In the genomic region with DNA sequence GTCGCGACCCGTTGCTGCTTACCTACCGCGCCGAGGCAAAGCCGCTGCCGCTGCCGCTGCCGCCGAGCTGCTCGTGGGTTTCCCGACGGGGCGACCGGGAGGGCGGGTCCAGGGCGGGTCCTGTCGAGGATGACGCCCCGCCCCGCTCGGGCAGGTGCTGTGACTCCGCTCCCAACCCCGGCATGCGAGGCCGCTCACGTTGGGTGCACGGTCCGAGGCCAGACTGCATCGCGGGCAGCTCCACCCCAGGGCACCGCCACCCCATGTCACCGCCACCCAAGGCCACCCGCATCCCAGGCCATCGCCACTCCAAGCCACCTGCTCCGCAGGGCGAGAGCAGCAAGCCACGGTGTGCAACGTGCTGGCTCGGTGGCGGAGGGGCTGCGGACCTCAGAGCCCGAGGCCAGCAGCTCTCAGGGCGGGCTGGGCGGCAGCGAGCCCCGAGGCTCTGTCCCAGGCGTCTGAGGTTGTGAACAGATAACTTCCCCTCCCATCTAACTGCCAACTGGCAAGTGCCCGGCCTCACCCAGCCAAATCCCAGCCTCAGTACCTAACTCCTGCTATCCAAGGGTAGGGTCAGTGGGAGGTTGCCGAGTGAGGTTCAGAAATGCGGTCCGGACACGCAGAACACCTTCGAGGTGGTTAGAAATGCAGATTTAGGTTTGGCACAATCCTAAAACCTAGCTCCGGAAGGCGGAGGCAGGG, we compare ENCODE assay signal across 8 mouse cellular contexts. TPM values are rescaled to one million over a fixed set of nuclear protein-coding genes. Genes with fewer than 3 reads are reported as not detected.
DNase-seq lines count a peak whose midpoint lies in the region; ATAC-seq and TF ChIP-seq lines count a peak whose summit lies in the region.

Galnt6 (minus strand) TSS at position 96 of the 705 bp plus-strand sequence.

- H3K4me2 ChIP-seq in hindbrain, embryonic 16.5 days (ENCODE audit: low read length): peak within 1 kb of the TSS; percentile 56
- H3K4me2 ChIP-seq in lung, postnatal 0 days (replicated peaks; ENCODE audit: low read depth, low read length): peak within 1 kb of the TSS; percentile 43

- peaks cover 27% of the 10 kb centered on the region for H3K27me3 ChIP-seq in hindbrain, embryonic 16.5 days (replicated peaks; ENCODE audit: control insufficient read depth, insufficient read depth, low read length)
- peaks cover 26% of the 10 kb centered on the region for H3K27me3 ChIP-seq in lung, postnatal 0 days (replicated peaks; ENCODE audit: insufficient read depth, low read length)

- 6% methylated on average over 41 of the region's 57 CpGs for WGBS in hindbrain, embryonic 16.5 days
- WGBS in lung, postnatal 0 days: 6% methylated on average over 52 of the region's 57 CpGs
- WGBS in olfactory bulb, adult 2 months: 9% methylated on average over 57 of the region's 57 CpGs

- TF ChIP-seq POLR2A in olfactory bulb, adult 2 months (IDR thresholded peaks at IDR 0.05; ENCODE audit: insufficient read depth, low read depth, low read length): no peak

- no peaks in the 10 kb centered on the region for H3K36me3 ChIP-seq in hindbrain, embryonic 16.5 days (ENCODE audit: control insufficient read depth, insufficient read depth, low read length)
- no peaks in the 10 kb centered on the region for H3K36me3 ChIP-seq in lung, postnatal 0 days (ENCODE audit: insufficient read depth, low read length)

- no peak for TF ChIP-seq CTCF in lung, postnatal 0 days (IDR thresholded peaks at IDR 0.05)
- no peak for TF ChIP-seq CTCF in olfactory bulb, adult 2 months (IDR thresholded peaks at IDR 0.05; ENCODE audit: insufficient read depth, low read depth, low read length)

- no peaks in the 10 kb centered on the region for H3K9me3 ChIP-seq in hindbrain, embryonic 16.5 days (ENCODE audit: control insufficient read depth, low read length)
- H3K9me3 ChIP-seq in lung, postnatal 0 days (ENCODE audit: low read length): no peaks in the 10 kb centered on the region

- no peak for DNase-seq in urinary bladder, adult 2 months (ENCODE audit: low spot score)
- DNase-seq in urinary bladder, postnatal 4 days (ENCODE audit: low spot score in 2 of 2): no peak
- DNase-seq in embryo, embryonic 11 days: peak; percentile 48
- DNase-seq in lung, postnatal 0 days (ENCODE audit: low spot score): peak; percentile 21
- DNase-seq in Muller cell, postnatal 12 days (ENCODE audit: inconsistent ontology term): no peak
- DNase-seq in frontal cortex, postnatal 25 days (ENCODE audit: low spot score in 2 of 2): no peak

- no peak for TF ChIP-seq EP300 in lung, postnatal 0 days (IDR thresholded peaks at IDR 0.05)

- no peak within 1 kb of the TSS for H3K27ac ChIP-seq in hindbrain, embryonic 16.5 days (ENCODE audit: low read depth, low read length)
- H3K27ac ChIP-seq in lung, postnatal 0 days (ENCODE audit: low read length): no peak within 1 kb of the TSS
- H3K27ac ChIP-seq in olfactory bulb, adult 2 months (ENCODE audit: insufficient read depth, low read depth, low read length): no peak within 1 kb of the TSS

- peak within 1 kb of the TSS; percentile 51 for H3K9ac ChIP-seq in hindbrain, embryonic 16.5 days (ENCODE audit: low read depth, low read length)
- H3K9ac ChIP-seq in lung, postnatal 0 days (replicated peaks; ENCODE audit: low read depth): no peak within 1 kb of the TSS

- H3K4me1 ChIP-seq in hindbrain, embryonic 16.5 days (ENCODE audit: control insufficient read depth, insufficient read depth, low read depth, low read length): peaks cover 9% of the 10 kb centered on the region
- 0 out of 2 replicates have a peak, but pooled peaks cover 6% of the 10 kb centered on the region for H3K4me1 ChIP-seq in lung, postnatal 0 days (ENCODE audit: insufficient read depth, low read depth, low read length)
- peaks cover 12% of the 10 kb centered on the region for H3K4me1 ChIP-seq in olfactory bulb, adult 2 months (ENCODE audit: control insufficient read depth, insufficient read depth, low read length)

- peak within 1 kb of the TSS; percentile 41 for H3K4me3 ChIP-seq in hindbrain, embryonic 16.5 days (ENCODE audit: low read length)
- H3K4me3 ChIP-seq in lung, postnatal 0 days (ENCODE audit: low read depth, low read length): peak within 1 kb of the TSS; percentile 21
- H3K4me3 ChIP-seq in olfactory bulb, adult 2 months (ENCODE audit: insufficient read depth, low read depth, low read length): peak within 1 kb of the TSS; percentile 15

- ATAC-seq in hindbrain, embryonic 16.5 days: no peak
- ATAC-seq in lung, postnatal 0 days: peak; percentile 49; the same call in 1 of the 2 replicates

RNA-seq across cellular contexts. Expression of gene Galnt6, which starts in this region (rescaled TPM):
- polyA plus RNA-seq in urinary bladder, adult 2 months (2012; rRNA removed): 14.7 and 20.5 TPM in 2 replicates
- polyA plus RNA-seq in hindbrain, embryonic 16.5 days (2015; fragmentation: Nextera tagmentation; extraction: Ambion mirVana): 0.17 and 0.30 TPM in 2 replicates
- polyA plus RNA-seq in lung, postnatal 0 days (2015; fragmentation: Nextera tagmentation; extraction: Ambion mirVana): 1.2 TPM in 2 replicates
- not detected in 2 replicates for polyA plus RNA-seq in olfactory bulb, adult 2 months (2012; ENCODE audit: insufficient read depth, insufficient read length, low replicate concordance, missing spikeins)

Comparison
In these comparisons a context has a peak if more than half of its experiments do, and no peak if none do; other contexts are left out.
1. DNase-seq: peak in embryo, embryonic 11 days (single experiment) and lung, postnatal 0 days (single experiment); none in urinary bladder, adult 2 months (single experiment), urinary bladder, postnatal 4 days (0 of 2), Muller cell, postnatal 12 days (single experiment) and frontal cortex, postnatal 25 days (0 of 2).
2. Peak in every context shown above with its lines, with median percentiles within 50 percentile points of each other: H3K4me3 ChIP-seq.